Mouse (Mus musculus) brain, adult 10 weeks (tissue): ENCODE measurements around the gene Lifr. TPM values are rescaled to one million over a fixed set of nuclear protein-coding genes. Genes with fewer than 3 reads are reported as not detected.

Experiments
- polyA plus RNA-seq: library from polyadenylated mRNA; stranded (reverse); fragments of 350-450 nt; fragmentation: Illumina TruSeq; extraction: RNeasy Lipid Tissue Mini Kit (QIAGEN cat#74804); gene quantifications from one replicate; pipeline ENCODE4 v1.2.3, GENCODE M21; 2015; ENCODE audit warnings: low read depth, low replicate concordance

The Lifr gene
- 12.1 TPM for polyA plus RNA-seq

DNA sequence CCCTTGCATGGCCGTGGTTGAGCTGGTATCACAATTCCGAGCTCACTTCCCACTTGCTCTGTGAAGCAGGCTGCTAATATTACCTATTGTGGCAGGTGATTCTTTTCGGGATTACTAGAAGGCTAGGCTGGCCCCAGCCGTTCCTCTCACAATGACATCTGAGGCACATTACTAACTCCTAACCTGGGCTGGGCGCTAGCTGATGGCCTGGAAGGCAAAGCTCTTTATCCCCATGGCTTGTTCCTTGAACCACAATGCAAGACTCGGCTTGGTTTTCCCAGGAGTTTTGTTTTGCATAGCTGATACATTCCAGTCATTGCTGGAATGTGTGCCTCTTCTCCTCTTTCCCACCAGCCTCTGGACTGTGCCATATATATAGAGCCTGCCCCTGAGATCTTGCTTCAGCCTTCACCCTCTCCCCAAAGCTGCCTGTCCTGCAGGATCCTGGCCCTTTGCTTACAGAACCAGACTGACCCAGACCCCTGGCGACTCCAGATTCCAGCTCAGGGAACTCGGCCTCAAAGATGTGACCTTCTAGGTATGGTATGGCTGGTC is at the start of gene Lifr:
Lifr (plus strand) TSS at position 404 of the 555 bp plus-strand sequence.

Other genes with a start within 250 kb of the Lifr start
- 1.9 TPM for gene Osmr, start 215.6 kb upstream of the Lifr start, polyA plus RNA-seq